Mouse (Mus musculus) adrenal gland, adult (tissue): ENCODE results near the gene Car6.

Experiments used
- DNase-seq, 2 experiments: peaks; one replicate each; pipeline ENCODE4 v3.0.0; 2022 to 2023; ENCODE audit warnings: low spot score in 1 of 2; ENCODE audit not compliant: inconsistent age in 2 of 2

Car6 gene

GRCm38 (mm10) chr4:150201232-150201631 is at the start of gene Car6:
Gene Car6, minus strand, starts transcription at chr4:150201332.
- DNase-seq, result no peak

- no peak for DNase-seq
Measured at GRCm38 (mm10) chr4:150249731-150250270, 48.7 kb upstream of the Car6 start.

GRCm38 (mm10) chr4:150248917-150249316 is 47.8 kb upstream of the Car6 start:
- DNase-seq, result no peak

- peak; percentile 70 to 88 for DNase-seq
Measured at GRCm38 (mm10) chr4:150248009-150248408, 46.9 kb upstream of the Car6 start.

GRCm38 (mm10) chr4:150245876-150246275 is 44.7 kb upstream of the Car6 start:
- no peak for DNase-seq

GRCm38 (mm10) chr4:150242745-150243144 is 41.6 kb upstream of the Car6 start:
- DNase-seq, result no peak

GRCm38 (mm10) chr4:150241708-150242107 is 40.6 kb upstream of the Car6 start:
- DNase-seq, result no peak

- DNase-seq, result peak in 1 of 2 experiments; percentile 39
Measured at GRCm38 (mm10) chr4:150240381-150240886, 39.3 kb upstream of the Car6 start.

GRCm38 (mm10) chr4:150239951-150240368 is 38.8 kb upstream of the Car6 start:
- peak; percentile 78 to 95 for DNase-seq

- DNase-seq, result no peak
Measured at GRCm38 (mm10) chr4:150239503-150239902, 38.4 kb upstream of the Car6 start.

- DNase-seq, result peak in 1 of 2 experiments; percentile 69
Measured at GRCm38 (mm10) chr4:150239087-150239480, 38.0 kb upstream of the Car6 start.

GRCm38 (mm10) chr4:150238433-150239086 is 37.4 kb upstream of the Car6 start:
- DNase-seq, result no peak

GRCm38 (mm10) chr4:150237636-150238361 is 36.7 kb upstream of the Car6 start:
- peak; percentile 57 to 74 for DNase-seq

- peak; percentile 95 to 99 for DNase-seq
Measured at GRCm38 (mm10) chr4:150236521-150237481, 35.7 kb upstream of the Car6 start, which contains the start of gene Eno1. Gene Eno1, plus strand, starts transcription at chr4:150236721.

GRCm38 (mm10) chr4:150236031-150236430 is 34.9 kb upstream of the Car6 start:
- no peak for DNase-seq

GRCm38 (mm10) chr4:150235585-150235984 is 34.5 kb upstream of the Car6 start:
- no peak for DNase-seq

- DNase-seq, result peak in 1 of 2 experiments; percentile 65
Measured at GRCm38 (mm10) chr4:150234599-150235327, 33.6 kb upstream of the Car6 start.

- no peak for DNase-seq
Measured at GRCm38 (mm10) chr4:150231871-150232270, 30.7 kb upstream of the Car6 start.

- peak; percentile 39 to 75 for DNase-seq
Measured at GRCm38 (mm10) chr4:150230460-150231407, 29.6 kb upstream of the Car6 start.
